Mouse (Mus musculus) gonadal fat pad, adult 2 months (tissue): ENCODE data around the gene Sorbs2. TPM values are rescaled to one million over a fixed set of nuclear protein-coding genes. Genes with fewer than 3 reads are reported as not detected.

Experiments used
- DNase-seq: peaks from one replicate; pipeline ENCODE4 v3.0.0-alpha.2; 2012; ENCODE audit warnings: low read depth
- polyA plus RNA-seq: library from polyadenylated mRNA; depleted of rRNA; stranded (reverse); fragments of >200 nt; gene quantifications from 2 replicates; pipeline ENCODE4 v1.2.3, GENCODE M21; 2012

Gene Sorbs2
- polyA plus RNA-seq, 1 experiment = 66.3 TPM

DNA sequence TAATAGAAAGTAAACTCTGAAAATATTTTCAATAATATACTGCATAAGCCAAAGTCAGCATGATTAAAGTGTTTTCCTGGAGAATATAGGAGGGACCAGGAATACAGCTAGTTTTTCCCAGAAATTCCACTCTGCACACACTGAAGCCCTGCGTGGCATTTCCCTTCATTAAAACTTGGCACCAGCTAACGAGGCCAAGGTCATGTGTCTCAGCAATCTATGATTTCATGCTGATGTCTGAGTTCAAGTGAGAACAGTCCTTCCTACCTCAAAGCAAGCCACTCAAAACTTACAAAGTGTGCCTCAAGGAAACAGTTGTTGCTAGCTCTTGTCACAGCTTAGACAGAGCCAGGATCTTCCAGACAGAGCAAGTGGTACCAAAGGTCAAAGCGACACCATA, 173.6 kb downstream of the Sorbs2 start:
- DNase-seq = no peak

DNA sequence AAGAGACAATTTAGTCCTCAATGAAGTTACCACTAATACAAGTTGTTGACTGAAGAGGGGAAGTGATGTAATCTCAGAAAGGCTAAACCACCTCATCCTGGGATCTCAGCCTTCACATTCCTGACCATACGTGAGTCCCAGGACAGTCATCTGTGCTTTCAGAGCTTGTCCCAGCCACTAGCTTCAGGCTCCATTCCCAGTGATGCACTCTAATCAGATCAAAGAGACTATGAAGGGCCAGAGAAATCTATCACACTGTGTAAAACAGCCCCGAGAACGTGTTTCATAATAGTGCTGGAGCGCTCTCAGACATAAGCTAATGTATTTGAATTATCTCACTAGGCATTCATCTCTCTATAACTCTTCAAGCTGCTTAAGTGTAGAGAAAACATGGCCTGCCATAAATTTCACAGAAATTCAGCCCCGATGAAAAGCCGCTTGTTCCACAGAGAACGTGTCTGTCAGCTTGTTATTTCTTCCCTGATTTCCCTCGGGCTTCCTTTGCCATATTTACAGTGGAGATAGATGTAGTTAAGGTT, 175.3 kb downstream of the Sorbs2 start:
- no peak for DNase-seq

DNA sequence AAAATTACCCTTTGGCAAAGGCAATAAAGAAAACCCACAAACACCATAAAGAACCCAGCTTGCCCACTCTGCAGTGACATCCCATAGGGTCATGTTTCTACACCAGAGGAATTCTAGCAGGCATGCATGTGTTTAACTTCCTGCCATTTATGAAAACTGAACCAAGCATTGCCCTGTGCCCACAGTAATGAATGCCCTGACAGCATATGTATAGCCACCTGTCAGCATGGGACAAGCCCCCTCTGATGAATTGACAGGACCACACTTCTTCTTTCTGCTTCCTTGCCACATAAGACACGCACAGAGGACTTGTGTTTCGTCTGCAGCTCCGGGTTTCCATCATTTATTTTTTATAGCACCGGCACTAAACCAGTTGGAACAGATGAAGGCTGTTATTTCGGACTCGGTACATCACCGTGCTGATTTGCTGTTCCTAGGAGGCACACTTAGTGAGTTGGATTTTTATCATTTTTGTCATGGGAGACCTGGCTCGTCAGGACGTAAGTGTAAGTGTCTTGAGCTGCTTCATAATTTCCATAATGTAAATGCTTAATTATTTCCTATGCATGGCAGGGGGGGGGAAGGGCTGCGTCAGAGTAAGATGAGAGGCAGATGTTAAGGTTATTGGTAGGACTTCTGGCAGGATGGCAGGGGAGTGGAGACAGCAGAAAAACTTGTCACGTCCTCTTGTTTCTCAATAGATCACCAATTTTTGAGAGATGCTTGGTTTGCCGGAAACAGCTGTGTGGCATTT, 180.5 kb downstream of the Sorbs2 start:
- no peak for DNase-seq

DNA sequence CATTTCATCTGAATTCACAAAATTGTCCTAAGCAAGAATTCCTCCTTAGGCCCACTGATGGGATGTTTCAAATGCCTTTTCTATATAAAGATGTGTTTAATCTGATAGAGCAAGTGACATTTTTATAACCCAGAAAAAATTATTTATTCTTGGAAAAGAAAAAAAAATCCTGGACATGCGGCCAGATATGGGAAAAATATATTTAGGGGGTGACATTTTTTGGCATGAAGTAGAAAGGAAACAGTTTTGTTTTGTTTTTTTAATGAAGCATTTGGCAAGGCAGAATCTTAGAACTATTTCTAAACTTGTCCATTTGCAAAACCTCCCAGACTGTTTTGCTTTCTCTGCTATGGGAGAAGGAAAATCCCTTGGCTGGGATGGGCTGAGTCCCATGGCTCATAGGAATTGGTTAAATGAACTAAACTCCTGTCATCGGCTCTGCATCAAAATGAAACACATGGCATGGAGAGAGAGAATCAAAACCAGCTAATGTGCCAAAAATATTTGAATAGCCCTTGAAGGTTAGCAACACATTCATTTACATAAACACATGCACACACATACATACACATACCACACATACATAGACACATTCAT, 182.1 kb downstream of the Sorbs2 start:
- no peak for DNase-seq

DNA sequence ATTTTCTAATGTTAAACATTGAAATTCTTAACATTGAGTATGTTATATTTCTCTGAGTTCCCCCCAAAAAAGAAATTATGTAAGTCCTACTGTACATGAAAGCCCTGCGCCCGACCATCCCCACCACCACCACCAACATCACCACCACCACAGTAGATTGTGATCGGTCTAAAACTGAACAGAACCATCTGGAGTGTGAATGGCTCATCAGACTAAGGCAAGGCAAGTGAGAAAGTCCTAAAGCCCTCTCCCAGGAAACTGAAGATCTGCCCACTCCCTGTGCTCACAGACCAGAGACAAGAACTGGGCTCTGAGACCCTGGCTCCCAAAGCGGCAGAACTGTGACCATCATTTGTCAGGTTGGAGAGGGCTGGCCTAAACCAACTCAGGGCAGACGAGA, 192.5 kb downstream of the Sorbs2 start:
- no peak for DNase-seq

DNA sequence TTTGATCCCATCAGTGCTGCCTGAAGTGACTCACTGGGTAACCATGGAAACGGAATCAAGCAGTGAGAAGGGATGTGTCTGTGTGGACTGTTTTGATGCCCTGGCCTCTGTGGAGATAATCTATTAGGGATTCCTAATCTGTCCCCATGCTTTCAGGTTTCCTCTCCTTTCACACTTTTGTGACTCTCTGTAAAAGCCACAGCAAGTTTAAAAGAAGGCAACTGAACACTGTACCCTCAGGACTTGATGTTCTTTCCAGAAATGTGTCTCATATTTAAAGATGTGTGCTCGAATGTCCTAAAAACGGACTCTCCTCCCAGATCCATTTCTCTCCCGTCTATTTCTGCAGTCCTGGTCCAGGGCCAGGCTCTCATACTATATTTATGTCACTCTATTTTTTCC, 196.1 kb downstream of the Sorbs2 start:
- no peak for DNase-seq

DNA sequence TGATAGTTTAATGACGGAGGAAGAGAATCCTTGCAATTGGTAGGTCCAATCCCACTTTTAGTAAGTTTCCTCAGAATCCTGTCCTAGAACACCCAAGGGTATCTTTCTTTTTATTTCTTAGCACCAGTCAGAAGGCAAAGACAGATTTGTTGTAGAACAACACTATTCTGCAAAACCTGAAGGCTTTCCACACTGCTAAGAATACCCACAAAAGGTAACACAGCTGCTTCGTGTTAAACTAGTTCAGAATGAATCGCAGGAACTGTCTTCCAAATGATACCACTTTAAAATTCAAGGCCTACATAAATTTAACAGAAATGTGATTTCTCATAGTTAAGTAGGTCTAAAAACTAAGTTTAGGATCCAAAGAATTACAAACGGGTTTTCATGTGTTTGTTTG, 201.5 kb downstream of the Sorbs2 start:
- no peak for DNase-seq

DNA sequence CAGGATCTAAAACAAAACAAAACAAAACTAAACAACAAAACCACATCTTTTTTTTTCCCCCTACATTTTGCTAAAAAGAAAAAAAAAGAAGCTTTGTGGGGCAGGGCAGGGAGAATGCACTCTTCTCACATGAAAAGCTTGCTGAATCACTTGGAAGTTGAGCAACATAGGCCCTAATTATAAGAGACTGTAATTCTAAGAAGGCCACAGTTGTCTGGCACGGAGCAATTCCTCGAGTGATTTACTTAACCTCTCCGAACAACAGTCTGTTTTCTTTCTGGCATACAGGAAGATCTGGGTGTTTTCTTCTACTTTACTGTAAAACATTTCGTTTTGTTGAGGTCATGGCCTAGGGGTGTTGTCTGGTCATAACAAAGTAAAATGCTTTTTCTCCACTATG, 202.1 kb downstream of the Sorbs2 start:
- no peak for DNase-seq

DNA sequence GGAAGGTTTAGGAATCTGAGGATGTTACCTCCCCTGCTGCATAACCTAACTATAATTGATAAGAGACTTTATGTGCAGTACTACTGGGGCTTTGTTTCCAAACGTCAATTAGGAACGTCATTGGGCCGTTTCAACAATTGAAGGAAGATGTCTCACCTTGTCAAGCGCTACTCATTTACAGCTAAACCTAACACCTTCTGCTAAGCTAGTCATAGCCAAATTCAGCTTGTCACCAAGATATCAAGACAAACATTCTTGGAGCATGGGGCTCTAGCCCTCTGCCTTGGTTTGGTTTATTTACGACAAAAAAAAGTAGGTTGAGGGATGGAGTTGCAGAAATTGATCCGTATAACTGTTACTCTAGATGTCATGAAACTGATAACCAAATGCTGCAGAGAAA, 205.0 kb downstream of the Sorbs2 start:
- no peak for DNase-seq

DNA sequence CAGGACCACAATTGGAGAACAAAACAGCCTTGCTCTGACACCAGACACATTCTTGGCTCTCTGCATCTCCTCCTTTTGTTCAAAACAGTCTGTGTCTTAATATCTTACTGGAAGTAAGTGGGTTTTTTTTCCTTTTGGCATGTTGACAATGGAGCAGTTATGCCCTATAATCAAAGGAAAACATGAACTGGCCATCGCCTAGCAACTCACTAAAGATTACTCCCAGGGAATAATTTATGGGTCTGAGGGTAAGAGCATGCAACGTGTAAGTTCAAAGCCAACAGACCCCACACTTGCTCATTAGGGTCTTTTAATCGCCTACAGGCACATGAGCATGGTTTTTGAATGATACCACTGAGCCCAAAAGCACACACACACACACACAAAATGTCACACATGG, 207.2 kb downstream of the Sorbs2 start:
- DNase-seq = no peak

DNA sequence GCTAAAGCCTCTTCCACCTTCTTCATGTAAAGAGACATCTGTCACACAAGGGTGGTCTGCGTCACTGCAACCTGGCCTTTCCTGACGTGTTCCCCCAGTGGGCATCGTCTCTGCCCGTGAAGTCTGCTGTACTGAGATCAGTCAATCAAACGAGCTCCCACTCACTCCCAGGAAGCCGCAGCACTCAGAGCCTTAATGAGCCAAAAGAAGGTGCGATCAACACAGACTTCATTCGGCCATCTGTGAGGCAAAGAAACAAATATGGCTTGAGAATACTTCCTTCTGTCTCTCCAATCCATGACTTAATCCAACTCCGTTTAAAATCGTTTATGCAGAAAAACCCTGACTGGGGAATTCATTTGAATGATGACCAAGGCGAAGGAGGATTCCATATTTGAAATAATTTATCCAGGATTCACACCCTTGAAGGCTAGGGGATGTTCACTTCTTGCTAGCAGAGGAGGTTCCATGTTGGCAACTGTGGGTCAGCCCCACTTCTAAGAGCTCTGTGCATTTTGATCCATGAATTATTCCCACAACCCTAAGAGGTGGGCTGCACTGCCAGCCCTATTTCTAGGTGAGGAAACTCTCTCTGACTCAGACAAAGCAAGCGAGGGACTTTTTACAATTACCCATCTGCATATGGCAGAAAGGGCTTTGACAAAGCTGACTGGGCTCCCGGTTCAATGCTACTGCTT, 207.9 kb downstream of the Sorbs2 start:
- no peak for DNase-seq

DNA sequence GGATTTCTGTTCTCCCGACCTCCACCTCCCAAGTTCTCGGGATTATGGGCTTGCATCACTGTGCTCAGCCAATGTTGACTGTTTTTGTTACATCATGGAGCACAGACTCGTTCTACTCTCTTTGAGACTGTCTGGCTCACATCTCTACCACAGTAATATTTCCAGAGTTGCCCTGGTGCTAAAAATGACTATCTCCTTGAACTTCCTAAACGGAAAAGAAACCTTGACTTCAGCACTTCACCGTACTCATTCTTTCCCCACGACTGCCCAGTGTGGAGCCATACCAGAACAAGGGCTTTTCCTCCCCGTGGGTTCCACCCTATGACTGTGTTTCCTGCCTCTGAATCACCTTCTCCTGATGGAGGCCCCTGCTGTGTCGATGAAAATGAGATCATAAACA, 212.2 kb downstream of the Sorbs2 start:
- no peak for DNase-seq

DNA sequence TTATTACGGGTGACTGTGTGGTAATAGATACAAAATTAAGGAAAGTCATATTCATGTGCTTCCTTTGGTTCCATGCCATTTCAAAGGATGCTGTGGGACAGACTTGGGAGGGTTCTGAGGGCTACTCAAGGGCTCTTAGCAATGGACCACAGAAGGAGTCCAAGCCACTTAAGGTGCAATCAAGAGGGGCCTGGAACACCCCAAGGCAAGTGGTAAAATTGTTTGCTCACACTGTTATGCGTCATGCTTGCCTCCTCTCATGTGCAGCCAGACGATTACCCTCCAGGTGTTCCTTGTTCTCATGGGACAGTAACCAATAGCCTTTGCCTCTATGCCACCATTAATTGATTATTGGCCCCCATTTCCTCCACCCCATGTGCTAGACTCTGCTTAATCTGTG, 216.6 kb downstream of the Sorbs2 start:
- DNase-seq = no peak

DNA sequence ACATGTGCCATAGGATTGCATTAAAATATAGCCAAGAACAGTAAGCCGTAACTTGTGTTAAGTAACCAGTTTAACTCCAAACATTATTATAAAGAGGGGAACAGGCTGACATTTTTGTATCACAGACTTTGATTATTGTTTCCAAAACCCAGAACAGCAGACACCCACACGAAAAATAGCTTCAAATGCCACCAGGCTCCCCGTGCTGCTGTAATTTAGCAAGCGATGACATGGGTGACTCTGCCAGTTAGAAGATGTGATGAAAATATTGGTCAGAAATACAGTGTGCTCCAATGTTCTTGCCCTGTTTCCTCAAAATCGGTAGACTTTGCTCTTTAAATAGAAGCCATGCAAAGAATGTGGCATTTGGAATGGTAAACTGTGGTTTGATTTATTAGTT, 217.7 kb downstream of the Sorbs2 start:
- DNase-seq = no peak

DNA sequence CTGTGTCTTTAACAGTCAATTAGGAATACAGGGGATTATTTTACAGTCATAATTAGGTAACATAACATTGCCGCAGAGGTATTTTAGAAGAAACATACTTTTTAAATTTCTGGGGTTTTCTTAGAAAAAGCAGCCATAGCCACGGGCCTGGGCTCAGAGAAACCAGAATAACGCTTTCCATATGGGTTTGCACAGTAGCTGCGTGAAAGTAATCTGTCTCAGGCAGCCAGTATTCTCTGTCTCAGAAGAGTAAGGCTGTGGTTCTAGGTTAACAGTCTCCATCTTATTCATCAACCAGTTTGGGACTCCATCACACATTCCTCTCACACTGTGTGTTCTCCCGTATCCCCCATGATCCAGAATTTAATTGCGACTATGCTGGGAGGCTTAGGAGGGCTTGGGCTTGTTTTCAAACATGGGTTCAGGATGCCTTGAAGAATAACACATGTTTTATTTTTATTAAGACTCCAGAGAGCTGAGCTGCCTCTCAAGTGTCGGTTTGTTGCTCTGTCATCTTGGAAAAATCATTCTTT, 222.3 kb downstream of the Sorbs2 start:
- DNase-seq = no peak

DNA sequence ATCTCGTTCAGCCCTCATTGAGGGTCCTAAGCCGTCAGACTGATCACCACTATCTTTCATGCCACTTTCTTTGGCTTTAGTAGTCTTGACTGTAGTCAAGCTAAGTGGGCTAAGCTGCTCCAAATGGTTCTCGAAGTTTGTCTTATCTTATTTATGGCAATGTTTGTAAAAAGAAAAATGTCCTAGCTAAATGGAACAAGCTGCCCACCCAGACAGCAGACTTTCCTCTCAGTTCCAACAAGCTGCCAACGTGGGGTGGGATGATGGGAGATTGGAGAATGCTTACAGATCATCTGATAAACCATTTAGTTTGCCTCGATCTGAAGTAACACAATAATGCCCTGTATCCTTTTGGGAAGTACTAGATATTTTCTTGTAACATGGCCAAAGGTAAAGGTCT, 223.2 kb downstream of the Sorbs2 start:
- DNase-seq = no peak

DNA sequence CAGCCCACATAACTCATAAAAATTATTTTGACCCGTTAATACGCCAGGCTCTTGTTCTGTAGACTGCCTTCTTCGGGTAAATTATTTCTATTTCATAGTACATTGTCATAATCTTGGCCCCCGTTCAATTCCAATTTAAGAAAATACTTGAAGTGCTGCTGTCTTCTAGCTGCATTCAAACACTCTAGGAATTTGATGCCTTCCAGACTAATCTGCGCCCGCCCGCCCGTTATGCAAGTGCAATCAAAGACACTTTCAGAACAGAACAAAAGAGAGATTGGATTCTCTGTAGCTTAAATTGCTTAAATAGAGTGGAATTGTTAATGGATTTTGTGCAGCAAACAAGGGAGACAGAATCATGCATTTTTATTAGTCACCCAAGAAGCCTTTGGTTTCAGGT, 226.5 kb downstream of the Sorbs2 start:
- no peak for DNase-seq

DNA sequence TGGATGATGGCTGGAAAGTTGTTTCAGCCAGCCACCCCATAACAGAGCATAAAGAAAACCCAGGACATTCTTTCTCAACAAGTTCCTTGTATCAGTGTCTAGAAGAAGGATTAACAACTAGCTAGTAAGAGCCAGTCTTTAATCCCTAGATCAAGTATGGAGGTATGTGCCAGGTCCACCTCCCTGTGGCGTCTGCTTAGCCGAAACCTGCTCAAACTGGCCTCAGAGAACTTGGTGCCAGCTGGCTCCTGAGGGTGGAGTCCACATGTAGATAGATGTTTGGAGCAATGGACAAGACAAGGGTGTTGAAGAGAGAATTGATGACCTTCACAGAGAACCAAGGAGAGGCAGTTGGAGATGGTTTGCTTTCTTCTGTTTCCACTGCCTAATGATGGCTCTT, 229.7 kb downstream of the Sorbs2 start:
- DNase-seq = peak; percentile 71

DNA sequence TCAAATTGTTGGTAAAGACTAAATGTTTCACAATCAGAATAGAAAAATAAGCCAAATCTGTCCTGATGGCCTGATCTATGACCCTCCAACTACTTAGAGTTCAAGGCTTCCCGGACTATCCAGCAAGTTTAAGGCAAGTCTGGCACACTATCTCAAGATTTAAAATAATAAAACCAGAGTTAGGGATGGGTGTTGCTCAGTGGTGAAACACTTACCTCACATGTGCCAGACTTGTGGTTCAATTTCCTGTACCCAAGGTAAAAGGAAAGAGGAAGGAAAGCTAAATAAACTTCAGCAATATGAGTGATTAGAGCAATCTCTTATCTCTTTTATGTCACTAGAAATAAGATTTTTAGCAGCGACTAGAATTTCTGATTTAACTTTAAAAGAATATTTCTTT, 235.7 kb downstream of the Sorbs2 start:
- DNase-seq = no peak

DNA sequence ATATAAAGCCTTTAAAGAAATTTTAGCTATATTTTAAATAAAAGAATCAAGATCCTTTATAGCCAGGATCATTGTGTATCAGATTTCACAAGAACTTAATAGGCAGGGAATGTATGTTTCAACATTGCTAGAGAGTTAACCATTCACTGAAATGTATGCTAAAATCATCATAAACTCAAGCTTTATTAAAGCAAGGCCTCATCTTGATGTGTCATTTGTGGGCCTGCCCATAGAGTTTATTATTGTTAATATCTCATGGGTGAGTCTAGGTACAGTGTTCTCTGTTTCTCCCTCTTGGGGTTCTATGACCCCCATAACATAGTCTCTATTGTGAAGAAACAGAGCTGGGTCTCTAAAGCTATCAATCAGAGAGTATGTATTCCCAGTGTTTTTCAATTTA, 236.2 kb downstream of the Sorbs2 start:
- DNase-seq = no peak

DNA sequence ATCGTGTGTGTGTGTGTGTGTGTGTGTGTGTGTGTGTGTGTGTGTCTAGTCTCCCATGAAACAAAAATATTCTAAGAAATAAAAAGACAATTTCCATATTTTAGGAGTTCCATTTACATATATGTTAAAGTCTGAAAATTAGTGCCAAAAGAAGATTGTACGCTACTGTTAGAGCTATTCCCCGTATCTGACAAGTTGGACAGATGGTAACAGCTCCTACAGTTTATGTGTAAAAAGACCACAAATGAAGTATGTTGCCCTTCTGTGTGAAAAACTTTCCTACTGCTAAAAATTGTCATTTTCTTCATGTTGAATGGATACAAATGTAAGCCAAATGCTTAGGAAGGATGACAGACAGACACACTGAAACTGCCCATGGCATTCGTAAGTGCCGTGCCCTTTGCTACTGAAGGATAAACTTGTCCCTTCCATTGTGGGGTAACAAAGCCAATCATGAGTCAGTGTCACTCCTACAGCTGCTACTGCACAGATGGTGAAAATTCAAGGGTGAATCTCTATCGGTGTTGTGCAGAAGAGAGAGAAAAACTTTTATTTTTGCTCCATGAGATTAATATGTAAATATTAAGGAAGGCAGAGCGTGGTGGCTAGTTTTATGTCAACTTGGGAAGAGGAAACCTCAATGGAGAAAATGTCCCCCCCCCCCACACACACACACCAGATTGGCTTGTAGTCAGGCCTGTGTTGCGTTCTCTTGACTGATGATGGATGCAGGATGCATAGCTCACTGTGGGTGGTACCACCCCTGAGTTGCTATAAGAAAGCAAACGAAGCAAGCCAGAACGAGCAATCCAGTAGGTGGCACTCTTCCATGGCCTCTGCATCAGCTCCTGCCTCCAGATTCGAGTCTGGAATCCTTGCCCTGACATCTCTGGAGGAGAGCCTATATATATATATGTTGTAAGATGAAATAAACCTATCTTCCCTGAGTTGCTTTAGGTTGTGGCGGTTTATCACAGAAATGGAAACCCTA, 244.2 kb downstream of the Sorbs2 start:
- DNase-seq = no peak

DNA sequence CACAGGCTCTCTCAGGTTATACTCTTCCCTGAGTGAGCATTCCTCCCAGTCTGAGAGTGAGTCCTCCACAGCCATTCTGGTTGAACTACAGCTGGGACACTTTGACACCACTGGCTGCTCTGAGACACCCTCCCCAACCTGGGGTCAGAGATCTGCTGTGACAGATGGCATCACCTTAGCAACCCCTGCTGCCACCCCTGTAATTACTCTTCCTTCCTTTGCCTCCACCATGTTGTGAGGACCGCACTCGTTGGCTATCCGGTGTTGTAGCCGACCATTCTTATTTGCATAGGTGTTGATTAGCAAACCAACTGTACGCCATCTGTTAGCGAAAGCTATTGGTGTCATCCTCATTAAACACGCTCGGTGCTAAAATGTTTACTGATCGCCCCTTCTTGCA, 247.9 kb downstream of the Sorbs2 start:
- DNase-seq = no peak
